Mouse (Mus musculus) kidney, postnatal 36 days (tissue): Measurements from ENCODE around the gene Mdga2.
A peak's percentile ranks its signal among the peaks of the same experiment; 100 is the strongest.

Experiments used
- DNase-seq, 2 experiments: peaks; one replicate each; pipeline ENCODE4 v3.0.0; 2021 to 2022; ENCODE audit warnings: mixed read lengths in 2 of 2

Mdga2 gene

DNA sequence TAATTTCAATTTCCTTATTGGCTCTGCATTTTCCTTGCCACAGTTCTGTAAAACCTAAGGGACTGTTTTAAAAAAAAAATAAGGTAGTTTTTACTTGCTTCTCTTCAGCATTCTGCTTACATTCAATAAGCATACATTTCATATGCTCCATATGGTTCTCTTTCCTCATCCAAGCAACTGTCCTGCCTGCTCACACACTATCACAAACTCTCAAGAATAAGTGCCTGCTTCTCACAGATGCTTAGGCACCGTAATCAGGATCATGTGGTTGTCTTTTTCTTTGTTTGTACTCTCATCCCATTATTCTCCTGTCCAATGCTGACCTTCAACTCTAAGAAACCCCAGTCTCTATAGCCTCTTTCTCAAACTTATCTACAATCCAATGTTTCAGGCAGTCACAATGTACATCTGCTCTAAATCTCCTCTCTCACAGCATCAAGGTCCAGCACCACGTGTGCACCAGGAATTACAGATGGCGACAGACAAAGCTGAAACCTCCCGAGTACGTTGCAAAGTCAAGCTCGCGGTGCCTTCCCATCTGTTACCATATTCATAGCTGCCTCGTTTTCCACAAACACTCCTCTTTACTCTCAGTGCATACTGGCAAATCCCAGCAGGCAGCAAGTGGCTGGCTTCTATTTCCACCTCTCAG is 177.1 kb downstream of the Mdga2 start:
- no peak for DNase-seq

DNA sequence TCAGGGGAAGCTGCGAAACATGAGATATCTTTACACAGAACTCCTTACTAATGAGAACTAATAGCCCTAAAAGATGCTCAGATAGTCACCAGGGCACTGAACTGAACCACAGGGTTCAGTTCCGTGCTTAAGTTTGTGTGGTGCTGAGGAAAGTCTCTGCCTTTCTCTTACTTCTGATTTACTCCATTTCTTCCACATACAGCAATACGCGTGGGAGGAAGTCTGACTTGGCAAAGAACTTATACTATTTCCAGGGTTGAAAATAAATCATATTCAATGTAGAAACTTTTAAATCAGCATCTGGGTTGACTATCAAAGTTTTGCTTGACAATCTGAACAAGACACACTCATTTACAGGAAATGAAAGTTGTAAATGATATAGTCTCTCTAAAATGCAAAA is 180.5 kb downstream of the Mdga2 start:
- DNase-seq, result no peak

DNA sequence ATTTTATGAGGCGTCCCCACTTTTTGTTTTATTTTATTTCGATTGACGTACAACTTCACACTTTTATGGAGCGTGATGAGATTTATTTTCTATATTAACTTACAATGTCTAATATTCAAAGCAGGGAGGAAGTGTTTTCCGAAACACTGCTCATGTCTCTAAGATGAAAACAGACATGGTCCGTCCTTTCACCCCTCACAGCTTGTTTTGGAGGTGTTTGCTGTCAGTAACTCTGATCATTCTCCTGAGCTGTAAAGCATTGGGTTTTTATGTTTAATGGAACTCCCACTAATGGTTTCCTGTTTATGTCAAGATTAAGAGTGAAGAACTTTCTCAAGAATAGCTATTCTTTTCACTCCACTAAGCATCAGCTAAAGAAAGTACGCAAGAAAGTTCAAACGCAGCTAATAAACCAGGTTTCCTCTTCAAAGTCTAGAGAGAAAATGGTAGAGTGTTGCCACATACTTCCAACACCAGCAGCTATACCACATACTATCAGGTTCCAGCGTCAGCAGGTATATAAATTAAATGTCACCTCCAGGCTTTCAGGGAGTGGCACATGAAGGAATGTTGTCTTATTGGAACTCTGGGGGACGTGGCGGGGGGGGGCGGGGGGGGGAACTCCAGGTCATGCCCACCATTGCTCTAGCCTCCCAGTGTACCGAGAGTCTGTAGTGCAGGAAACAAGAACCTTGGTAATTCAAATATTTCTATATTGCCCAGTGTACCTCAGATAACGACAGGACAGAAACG is 186.7 kb downstream of the Mdga2 start:
- no peak for DNase-seq

DNA sequence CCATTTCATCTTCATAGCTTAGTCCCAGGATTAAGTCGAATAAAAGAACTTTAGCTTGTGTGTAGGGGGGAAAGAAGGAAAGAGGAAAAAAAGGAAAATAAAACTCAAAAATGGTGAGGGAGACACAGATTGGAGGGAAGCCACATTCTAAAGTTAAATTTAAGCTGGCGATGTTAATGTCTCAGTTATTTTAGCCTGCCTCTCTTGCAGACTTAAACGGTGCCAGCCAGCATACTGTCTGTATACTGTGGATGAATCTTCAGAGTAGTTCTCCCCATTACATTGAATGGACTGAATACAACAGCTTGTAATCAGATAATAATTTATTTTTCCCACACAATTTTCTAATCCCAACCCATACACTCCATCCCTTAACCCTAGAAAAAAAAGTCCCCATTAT is 205.2 kb downstream of the Mdga2 start:
- DNase-seq, result no peak

DNA sequence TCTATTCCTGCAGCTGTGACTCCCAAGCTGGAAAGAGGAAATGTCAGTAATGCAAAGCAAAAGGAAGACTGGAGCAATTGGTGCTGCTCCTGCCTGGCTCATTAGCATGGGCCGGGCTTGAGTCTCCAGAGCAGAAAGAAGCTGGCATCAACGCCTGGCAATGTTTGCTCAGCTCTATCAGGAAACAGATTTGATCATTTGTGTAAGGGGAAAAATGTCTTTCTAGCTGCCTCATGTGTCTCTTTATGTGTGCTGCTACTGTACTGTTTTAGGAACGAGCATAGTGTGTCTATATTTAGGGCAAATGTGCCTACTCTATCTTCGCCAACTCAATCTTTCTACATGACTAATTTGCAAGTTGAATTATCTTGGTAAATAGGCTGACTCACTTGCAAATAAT is 211.0 kb downstream of the Mdga2 start:
- DNase-seq, result no peak

DNA sequence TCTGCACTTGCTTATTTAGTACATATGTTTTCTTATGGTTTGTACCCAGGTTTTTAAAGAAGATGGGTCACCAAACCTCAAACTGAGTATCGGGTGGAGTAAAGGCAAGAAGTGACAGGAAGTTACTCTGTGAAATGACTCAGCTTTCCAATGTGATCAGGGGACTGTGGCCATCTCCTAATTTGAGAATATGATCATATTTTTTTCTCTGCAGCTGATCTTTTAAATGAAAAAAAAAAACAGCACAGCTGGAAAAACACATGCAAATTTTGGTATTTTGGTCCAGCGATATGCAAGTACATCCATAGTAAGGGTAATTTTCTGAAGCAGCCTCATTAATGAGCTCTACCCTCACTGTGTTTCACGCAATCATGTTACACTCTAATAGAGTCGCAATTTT is 212.0 kb downstream of the Mdga2 start:
- no peak for DNase-seq

DNA sequence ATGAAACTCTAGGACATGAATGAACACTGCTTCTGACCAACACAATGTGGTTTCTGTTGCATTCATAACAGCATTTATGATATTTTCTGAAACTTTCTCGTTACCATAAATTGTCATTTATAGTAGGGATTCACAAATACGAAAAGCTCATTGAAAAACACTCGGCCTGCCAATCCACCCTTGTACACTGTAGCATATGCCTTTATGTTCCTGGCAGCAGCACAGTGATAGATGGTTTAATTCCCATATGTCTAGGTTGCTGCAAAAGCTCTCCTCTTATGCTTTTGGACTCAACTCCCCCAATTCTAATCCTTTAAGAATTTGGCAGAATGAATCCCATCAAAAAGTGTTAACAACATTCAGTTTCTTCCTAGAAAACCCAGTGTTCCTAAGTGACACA is 213.2 kb downstream of the Mdga2 start:
- DNase-seq, result no peak

DNA sequence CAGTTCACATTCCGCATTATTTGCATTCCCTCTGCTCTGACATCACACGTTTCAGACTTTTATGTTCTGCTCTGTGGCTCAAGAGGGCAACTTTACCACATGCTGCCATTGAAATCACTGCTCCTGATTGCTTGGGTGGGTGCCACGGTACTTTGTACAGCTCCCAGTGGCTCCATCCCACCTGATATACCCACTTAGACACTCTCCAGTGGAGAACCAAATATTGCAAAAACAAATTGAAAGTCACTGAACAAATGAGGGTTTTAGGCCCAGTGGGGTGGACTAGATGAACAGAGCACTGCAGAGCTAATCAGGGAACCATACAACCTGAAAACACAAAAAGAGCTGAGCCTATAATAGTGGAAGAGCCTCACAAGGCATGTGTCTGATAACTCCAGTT is 268.2 kb downstream of the Mdga2 start:
- DNase-seq, result no peak

DNA sequence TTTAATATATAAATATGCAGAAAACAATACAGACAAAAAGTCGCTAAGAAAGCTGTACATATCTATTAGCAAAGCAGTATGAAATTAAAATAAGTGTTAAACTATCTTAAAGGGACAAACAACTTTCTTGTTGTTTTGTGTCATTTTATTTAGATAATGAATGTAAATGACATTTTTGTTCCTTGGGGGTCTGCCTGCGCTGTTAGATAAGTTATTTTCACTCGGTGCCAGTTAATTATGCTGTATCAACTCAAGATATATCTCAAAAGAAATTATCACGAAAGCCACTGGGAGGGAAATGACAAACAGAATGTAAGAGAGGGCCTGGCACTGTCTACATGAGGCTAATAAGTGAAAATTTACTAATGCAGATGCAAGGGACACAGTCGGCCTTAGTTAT is 306.6 kb downstream of the Mdga2 start:
- no peak for DNase-seq

DNA sequence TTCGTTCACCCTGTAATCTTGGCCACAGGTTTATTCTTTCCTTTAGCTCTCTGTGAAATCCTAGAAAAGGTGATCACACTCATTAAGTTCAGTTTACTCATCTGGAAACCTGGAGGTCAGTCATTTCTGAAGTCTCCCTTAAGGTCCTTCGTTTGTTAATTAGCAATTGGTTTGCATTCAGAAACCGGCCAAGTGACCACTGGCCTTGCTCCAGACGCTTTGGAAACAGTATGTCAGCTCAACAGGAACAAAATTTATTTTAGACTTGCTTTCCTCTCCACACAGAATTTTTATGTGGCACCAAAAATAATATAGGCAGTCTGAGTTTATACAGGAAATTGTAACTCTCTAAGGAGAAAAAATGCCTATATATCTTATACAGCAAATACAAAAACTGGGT is 323.0 kb downstream of the Mdga2 start:
- DNase-seq, result peak in 1 of 2 experiments; percentile 2

DNA sequence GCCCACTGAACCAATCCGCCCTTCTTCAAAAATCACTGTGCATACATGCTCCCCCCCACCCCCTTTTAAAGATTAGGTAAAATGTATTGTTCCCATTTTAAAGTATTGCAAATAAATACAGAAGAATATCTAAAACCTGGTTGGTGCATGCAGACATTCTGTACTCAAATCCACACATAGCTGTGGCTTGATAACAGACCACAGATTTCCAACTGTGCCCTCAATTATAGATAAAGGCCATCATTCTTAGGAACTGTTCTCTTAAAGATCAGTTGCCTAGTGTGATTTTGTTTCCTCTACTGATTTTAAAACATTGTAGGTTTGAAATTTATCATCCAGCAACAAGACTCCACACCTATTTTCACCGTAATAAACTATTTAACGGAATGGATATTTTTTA is 325.6 kb downstream of the Mdga2 start:
- DNase-seq, result no peak

DNA sequence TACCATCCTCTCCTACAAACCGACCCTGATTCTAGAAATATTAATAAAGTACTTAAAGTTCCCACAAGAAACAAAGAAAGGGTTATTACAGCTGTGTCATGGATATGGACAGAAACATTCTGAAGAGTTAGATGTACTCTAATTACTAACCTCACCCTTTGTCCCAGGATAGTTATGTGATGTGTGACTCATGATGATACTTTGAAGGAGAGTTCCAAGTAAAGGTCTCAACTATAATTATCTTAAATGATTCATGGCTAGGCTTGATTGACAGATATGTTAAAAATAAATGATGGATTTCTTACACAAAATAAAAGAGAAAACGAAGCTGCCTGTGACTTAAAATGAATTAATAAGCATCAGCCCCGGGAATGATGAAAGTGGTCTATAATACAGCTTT is 332.1 kb downstream of the Mdga2 start:
- no peak for DNase-seq

DNA sequence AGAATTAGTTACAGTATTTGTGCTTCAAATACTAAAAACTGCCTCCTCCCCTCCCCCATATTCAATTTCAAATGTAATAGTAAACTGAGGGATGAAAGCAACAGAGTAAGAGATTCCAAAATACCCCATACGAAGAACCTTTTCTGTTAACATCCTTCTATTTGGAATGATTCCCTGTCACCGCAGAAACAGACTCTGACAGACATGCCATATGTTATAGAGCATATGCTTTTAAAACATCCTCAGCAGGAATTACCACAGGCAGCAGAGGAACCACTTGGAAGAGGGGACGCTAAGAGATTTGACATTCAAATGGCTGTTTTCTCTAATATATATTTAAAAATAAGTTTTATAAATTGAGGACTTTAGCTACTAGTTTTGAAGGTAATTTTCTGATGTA is 333.1 kb downstream of the Mdga2 start:
- DNase-seq, result no peak

DNA sequence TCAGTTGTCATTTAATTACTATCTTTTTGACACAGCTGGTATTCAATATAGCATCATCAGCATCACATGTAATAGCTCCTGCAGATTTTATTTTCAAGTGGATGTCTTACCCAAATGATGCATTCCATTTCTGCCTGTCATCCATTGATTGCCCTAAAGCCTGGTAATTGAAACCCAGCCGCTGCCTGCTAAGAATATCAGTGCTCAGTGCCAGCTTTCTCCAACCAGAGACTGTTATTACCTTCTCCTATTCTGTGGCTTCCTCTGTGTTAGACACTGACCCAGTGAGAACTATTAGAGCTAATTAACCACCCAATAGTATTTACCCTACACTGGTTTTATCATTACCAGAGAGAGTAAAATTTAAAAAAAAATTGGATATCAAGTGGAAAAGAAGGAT is 333.7 kb downstream of the Mdga2 start:
- no peak for DNase-seq

DNA sequence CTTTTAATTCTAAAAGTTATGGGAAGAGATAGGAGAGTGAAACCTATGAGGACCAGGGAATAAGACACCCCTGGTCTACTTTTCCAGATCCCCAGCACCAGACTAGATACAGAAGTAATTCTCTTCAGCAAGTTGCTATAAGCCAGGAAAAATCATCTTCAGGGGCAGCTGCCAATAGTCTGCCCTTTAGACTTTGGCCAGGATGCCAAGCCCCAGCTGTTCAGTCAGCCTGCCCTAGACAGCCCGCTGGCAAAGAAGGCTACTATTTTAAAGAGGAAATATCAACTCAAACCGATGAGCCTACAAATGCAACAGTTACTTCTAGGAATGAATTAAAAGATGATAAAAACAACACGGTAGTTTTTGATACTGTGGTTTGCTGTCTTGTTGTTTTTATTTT is 356.1 kb downstream of the Mdga2 start:
- peak; percentile 55 to 75 for DNase-seq

DNA sequence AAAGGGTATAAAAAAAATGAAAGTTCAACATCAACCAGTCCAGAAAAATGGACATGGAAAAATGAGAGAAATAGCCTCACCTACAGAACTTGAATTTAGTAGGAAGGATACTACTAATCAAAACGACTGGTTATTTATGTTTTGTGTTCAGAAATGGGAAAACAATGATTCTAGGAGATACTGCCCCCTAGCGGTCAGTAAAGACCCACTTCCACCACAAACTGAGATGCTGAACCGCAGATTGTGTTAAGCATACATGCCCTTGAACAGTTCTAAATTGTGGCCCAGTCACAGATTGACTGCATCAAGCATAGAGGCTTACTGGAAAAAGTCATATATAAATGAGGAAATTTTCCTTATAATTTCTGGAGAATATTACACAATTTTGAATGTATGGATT is 369.2 kb downstream of the Mdga2 start:
- peak; percentile 10 to 27 for DNase-seq

DNA sequence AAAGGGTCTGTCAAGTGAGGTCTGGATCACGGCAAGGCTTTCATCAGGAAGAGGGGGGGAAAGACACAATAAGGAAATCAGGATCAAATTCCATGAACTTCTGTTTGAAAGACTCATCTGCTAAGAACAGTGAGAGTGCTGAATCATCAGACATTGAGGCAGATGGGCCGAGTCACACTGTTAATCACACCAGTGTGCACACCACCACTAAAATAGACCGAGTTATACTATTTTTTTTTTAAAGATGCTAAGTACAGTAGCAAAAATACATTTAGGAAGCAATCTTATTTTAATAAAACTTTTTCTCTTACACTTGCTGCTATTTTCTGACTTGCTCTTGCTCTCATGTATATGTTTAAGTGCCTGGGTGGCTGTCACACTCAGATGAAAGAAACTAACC is 382.0 kb downstream of the Mdga2 start:
- no peak for DNase-seq

DNA sequence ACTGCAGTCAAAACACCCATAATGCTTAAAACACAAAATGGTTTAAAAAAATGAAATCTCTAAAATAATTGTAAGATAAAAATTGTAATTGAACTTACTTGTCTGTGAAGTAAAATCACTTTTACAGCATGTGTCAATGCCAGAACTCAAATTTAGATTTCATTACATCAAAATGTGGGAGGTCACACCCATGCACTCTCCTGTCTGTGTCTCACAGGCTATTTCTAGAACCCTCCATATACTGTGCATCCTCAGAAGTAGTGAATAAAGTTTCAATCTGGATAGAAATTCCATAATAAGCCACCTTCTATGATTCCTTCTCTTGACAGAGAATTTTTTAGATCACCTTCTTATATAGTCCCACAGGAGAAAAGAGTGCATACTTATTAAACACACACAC is 466.7 kb downstream of the Mdga2 start:
- DNase-seq, result no peak

DNA sequence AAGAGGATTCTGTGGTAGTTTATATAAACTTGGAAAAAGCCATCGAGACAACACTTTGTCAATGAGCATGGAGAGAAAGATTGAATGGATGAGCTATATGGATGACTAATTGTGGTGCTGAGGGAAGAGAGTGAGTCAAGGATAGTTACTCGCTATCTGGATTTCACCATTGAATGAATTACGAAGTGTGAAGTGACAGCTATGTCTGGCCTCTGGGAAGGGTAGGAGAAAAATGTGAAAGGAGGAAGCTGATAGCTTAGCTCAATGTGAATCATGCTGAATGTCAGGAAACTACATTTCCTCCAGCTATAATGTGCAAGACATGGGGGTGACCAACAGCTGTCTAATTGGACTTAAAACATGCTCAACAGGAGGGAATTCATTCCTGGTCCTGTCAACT is 487.8 kb downstream of the Mdga2 start:
- DNase-seq, result no peak

DNA sequence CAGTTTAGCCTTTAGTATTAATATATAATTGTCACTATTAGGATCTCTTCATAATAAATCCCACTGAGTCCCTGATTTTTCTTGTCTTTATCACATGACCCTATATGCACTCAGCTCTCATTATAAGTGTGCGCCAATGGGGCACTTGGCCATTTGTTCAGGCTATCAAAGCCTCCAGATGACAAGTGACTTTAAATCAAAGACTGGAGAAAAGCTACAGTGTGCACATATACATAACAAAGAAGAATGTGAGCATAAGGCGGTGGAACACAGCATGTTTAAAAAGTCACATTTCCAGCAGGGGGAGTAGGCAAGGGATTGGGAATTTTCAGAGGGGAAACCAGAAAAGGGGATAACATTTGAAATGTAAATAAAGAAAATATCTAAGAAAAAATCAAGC is 497.9 kb downstream of the Mdga2 start:
- DNase-seq, result no peak

DNA sequence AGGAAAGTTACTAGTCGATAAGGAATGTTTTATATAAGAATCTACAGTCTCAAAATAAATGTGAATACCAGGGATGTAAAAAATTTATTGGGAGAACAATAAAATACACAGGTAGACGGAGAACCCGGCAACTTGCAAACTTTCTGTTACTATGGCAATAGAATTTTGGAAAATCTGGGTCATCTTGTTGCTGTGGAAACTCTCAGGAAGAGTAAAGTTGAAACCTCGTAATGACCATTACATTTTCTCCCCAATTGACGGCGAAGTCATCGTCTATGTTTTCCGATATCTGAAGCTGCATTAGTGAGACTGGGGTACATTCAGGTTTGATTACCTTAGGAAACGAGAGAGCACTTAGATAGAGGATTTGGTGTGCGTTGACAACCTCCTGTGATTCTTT is 514.0 kb downstream of the Mdga2 start:
- no peak for DNase-seq

DNA sequence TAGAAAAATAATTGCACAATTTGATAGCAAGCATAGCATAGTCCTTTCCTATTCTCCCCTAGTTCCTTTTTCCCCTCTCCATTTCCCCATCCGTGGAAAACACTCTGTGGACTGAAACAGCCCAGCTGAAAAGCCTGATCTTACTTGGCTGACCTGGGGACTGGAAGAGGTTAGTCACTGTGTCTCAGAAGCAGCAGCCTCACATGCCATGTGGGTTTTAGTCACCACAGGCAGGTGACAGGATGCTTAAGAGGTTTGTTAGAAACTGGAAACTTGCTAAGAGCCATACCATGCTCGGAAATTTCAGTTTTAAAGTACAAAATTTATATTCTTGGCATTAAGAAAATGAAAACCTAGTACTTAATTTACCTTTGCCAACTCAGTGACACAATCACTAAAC is 514.9 kb downstream of the Mdga2 start:
- no peak for DNase-seq

DNA sequence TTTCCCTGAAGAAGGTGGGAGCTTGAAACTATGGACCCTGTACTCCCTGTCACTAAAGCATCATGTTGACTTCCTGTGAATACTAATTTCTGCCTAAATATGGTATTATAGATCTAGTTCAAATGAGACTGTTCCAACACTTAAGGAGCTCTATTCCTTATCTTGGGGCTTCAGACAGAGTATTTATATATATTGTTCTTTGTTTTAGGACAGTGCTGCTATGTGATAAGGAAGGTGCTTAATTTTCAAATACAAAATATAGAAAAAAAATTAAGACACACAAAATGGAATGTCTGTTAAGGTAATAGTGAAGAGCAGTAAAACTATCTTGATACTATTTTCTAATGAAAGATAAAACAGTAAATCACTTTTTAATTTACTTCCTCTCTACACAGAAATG is 517.3 kb downstream of the Mdga2 start:
- no peak for DNase-seq

DNA sequence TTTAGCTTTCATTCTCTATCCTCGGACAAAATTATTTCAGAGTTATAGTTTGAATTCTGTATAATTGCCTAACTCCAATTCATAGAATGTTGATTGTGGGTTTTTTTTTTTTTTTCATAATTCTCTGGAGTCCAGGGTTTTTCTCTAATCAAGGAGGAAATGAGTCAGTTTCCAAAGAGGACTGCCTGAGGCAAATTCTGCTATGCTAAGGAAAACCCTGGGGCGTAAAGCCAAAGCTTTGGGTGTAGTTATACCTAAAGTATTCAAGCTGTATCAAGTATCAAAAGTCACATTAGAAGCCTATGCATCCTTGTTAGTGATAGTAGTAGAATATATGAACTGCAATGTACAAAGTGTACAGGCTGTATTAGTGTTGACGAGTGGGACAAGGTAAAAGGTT is 519.6 kb downstream of the Mdga2 start:
- DNase-seq, result no peak

DNA sequence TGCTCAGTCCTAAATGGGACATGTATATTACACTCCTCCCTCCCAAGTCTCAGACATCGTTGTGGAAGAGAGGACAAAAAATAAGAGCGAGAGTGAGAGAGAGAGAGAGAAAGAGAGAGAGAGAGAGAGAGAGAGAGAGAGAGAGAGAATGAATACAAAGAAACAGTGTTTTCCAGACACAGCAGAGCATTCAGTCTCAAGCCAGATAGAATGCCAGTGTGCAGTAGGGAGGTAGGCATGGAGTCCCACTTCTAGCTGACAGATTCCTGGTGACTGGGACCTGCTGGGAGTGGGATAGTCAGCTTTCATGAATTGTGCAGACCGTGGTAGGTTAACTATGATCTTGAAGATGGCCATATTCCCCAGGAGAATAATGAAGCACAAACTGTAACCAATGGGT is 542.8 kb downstream of the Mdga2 start:
- DNase-seq, result no peak
